Mouse (Mus musculus) brain, embryonic 14.5 days (tissue): ENCODE data around the gene 9230102O04Rik.

Experiments
- CTCF ChIP-seq: fragments of 200-500 bp; IDR thresholded peaks from 2 replicates; pipeline ENCODE4 v1.5.1; 2012; ENCODE audit warnings: inconsistent platforms, mild to moderate bottlenecking, moderate library complexity, borderline replicate concordance; ENCODE audit not compliant: insufficient read depth, insufficient read length; ENCODE audit errors: extremely low read depth
- POLR2A ChIP-seq: fragments of 200-500 bp; IDR thresholded peaks from 2 replicates; pipeline ENCODE4 v1.6.1; 2012; ENCODE audit warnings: mild to moderate bottlenecking, inconsistent platforms, borderline replicate concordance; ENCODE audit not compliant: poor library complexity, insufficient read depth, insufficient read length, severe bottlenecking; ENCODE audit errors: extremely low read depth

DNA sequence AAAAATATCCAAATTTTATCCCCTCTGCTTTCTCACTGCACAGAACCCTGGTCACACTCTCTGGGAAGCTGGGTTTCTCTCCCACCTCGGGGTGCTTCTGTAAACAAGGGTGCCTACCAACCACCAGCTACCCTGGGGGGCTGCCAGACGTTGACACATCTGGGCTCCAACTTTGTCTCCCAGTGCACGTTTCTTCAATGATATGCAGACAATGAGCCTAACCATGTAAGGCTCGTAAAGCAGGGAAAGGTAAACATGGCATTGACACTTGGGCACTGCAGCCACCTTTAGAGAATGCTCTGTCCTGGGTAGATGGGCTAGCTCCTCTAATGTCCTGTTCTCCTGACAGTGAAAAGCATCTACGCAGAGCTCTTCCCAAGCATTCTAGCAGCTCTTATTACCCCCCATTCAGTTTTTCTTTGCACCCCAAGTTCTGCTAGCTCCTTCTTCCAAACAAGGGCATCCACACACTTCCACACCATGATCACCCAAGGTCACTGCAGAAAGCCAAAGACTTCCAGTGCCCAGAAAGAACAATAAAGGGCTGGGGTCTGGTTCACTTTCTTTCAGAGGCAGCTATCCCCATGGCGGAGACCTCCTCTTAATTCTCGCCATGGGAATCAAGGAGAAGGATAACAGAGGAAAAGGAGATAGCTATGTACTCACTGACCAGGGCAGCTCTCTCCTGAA lies 2.3 kb downstream of the 9230102O04Rik start:
- no peak for TF ChIP-seq CTCF
- TF ChIP-seq POLR2A = no peak
